In genomic region chr4:83189736-83190135, GRCm38 (mm10) we compare ENCODE assay signal across 18 mouse cellular contexts.
"Had no signal": no experiment of that assay in that cellular context is flagged by ENCODE, and none has a peak within 500 bp of the region (broad histone marks: within the 10 kb centered on the region; RNA-seq: fewer than 3 reads in every experiment).

No protein-coding gene starts in this region.

- ATAC-seq: hindbrain, embryonic 16.5 days; inflammation-experienced regulatory T-cells, adult 6 months; intestine, embryonic 15.5 days; intestine, postnatal 0 days; liver, postnatal 0 days had no signal

- DNase-seq: gastrocnemius, postnatal 10 days; gastrocnemius, postnatal 25 days; heart, adult 18-20 months; heart, postnatal 10 days; heart, postnatal 4 days; kidney, adult 18-20 months; kidney, adult 8-10 months; kidney, postnatal 14 days; kidney, postnatal 36 days; layer of hippocampus, adult 9-11 months; layer of hippocampus, postnatal 36 days; left cerebral cortex, postnatal 4 days; liver, embryonic 13.5 days; liver, postnatal 0 days had no signal
